Mouse (Mus musculus) embryonic facial prominence, embryonic 11.5 days (tissue): ENCODE measurements around the gene Sulf2. TPM values are rescaled to one million over a fixed set of nuclear protein-coding genes. Genes with fewer than 3 reads are reported as not detected.

ENCODE experiments used
- ATAC-seq: fragments of 200-750 bp; cut with Nextera tagmentation; replicated peaks from 2 replicates; pipeline ENCODE4 v1.8.0; 2017; ENCODE audit warnings: low read depth; ENCODE audit not compliant: insufficient number of reproducible peaks, low FRiP score, low TSS enrichment
- DNase-seq: peaks from one replicate; pipeline ENCODE4 v3.0.0-alpha.2; 2015; ENCODE audit warnings: low spot score
- H3K27ac ChIP-seq: fragments of 300-500 bp; sonication (generic); replicated peaks from 2 replicates; pipeline ENCODE4 v1.5.1; 2014; ENCODE audit warnings: mild to moderate bottlenecking, low read depth, low read length, control low read depth
- H3K27me3 ChIP-seq: fragments of 300-500 bp; sonication (generic); 2 replicates; pipeline ENCODE4 v1.6.1; 2014; ENCODE audit warnings: mild to moderate bottlenecking, low read length, moderate library complexity, mixed read lengths; ENCODE audit not compliant: control insufficient read depth, insufficient read depth
- H3K36me3 ChIP-seq: fragments of 300-500 bp; sonication (generic); replicated peaks from 2 replicates; pipeline ENCODE4 v1.6.1; 2014; ENCODE audit warnings: low read depth, mild to moderate bottlenecking, low read length, moderate library complexity, mixed read lengths; ENCODE audit not compliant: control insufficient read depth, insufficient read depth
- H3K4me1 ChIP-seq: fragments of 300-500 bp; sonication (generic); 2 replicates; pipeline ENCODE4 v1.6.1; 2014; ENCODE audit warnings: low read length, mixed read lengths; ENCODE audit not compliant: control insufficient read depth, insufficient read depth
- H3K4me2 ChIP-seq: fragments of 300-500 bp; sonication (generic); 2 replicates; pipeline ENCODE4 v1.6.1; 2014; ENCODE audit warnings: low read depth, mild to moderate bottlenecking, control low read depth, low read length, moderate library complexity
- H3K4me3 ChIP-seq: fragments of 300-500 bp; sonication (generic); 2 replicates; pipeline ENCODE4 v1.5.1; 2014; ENCODE audit warnings: low read depth, low read length, control low read depth
- H3K9ac ChIP-seq: fragments of 300-500 bp; sonication (generic); replicated peaks from 2 replicates; pipeline ENCODE4 v1.6.1; 2014; ENCODE audit warnings: mild to moderate bottlenecking, control low read depth, low read length
- H3K9me3 ChIP-seq: fragments of 300-500 bp; sonication (generic); replicated peaks from 2 replicates; pipeline ENCODE4 v1.6.1; 2016; ENCODE audit warnings: mild to moderate bottlenecking, low read length, inconsistent platforms, mixed read lengths; ENCODE audit not compliant: control insufficient read depth
- WGBS: fragments of 180-500 bp; shearing (Covaris S2); extraction: QIAGEN DNeasy Blood & Tissue Kit; methylation state at CpG from one replicate; pipeline ENCODE4 v1.1.7; 2014; 5-methylcytosine and 5-hydroxymethylcytosine counted together
- polyA plus RNA-seq: library from polyadenylated mRNA; unstranded; fragments of >200 nt; fragmentation: Nextera tagmentation; extraction: Ambion mirVana; gene quantifications from 2 replicates; pipeline ENCODE4 v1.2.1, GENCODE M21; 2014

Sulf2 gene
- polyA plus RNA-seq, 1 experiment from 2014 or later: 168 TPM

- Histone ChIP-seq H3K4me3 (no peak overlapping the region), H3K9ac (0 out of 2 replicates have a peak overlapping the region, but pooled peaks have one; percentile 5), H3K4me1 (peaks cover 17% of the 10 kb centered on the region), H3K27me3 (no peaks in the 10 kb centered on the region; the same call in 1 of the 2 replicates), H3K36me3 (no peaks in the 10 kb centered on the region; the same call in 1 of the 2 replicates), H3K27ac (no peak overlapping the region), H3K9me3 (no peaks in the 10 kb centered on the region), H3K4me2 (no peak overlapping the region)
- no peak for DNase-seq
- 75% methylated on average over 8 of the region's 8 CpGs for WGBS
- ATAC-seq: no peak
Observed at GRCm38 (mm10) chr2:166145031-166145430, 10.4 kb downstream of the Sulf2 start.

GRCm38 (mm10) chr2:166143871-166144270 lies 11.6 kb downstream of the Sulf2 start:
- no peak overlapping the region for H3K4me2 ChIP-seq
- 75% methylated on average over 5 of the region's 5 CpGs for WGBS
- no peak overlapping the region for H3K4me3 ChIP-seq
- no peaks in the 10 kb centered on the region; the same call in 1 of the 2 replicates for H3K27me3 ChIP-seq
- H3K4me1 ChIP-seq: peaks cover 9% of the 10 kb centered on the region
- H3K36me3 ChIP-seq: no peaks in the 10 kb centered on the region; the same call in 1 of the 2 replicates
- no peak for ATAC-seq
- H3K9ac ChIP-seq: no peak overlapping the region
- no peak for DNase-seq
- H3K9me3 ChIP-seq: no peaks in the 10 kb centered on the region
- peak overlapping the region; percentile 15; the same call in 1 of the 2 replicates for H3K27ac ChIP-seq

GRCm38 (mm10) chr2:166142561-166143112 lies 12.8 kb downstream of the Sulf2 start:
- DNase-seq (no peak), ATAC-seq (no peak)
- Histone ChIP-seq H3K36me3 (no peaks in the 10 kb centered on the region; the same call in 1 of the 2 replicates), H3K27ac (peak overlapping the region; percentile 24), H3K9me3 (no peaks in the 10 kb centered on the region), H3K9ac (peak overlapping the region; percentile 10; the same call in 1 of the 2 replicates), H3K4me1 (peaks cover 6% of the 10 kb centered on the region), H3K4me2 (no peak overlapping the region; the same call in 1 of the 2 replicates), H3K4me3 (no peak overlapping the region), H3K27me3 (no peaks in the 10 kb centered on the region; the same call in 1 of the 2 replicates)
- WGBS: 46% methylated on average over 19 of the region's 19 CpGs

- Histone ChIP-seq H3K9me3 (no peaks in the 10 kb centered on the region), H3K27me3 (no peaks in the 10 kb centered on the region; the same call in 1 of the 2 replicates), H3K9ac (no peak overlapping the region), H3K4me1 (peaks cover 6% of the 10 kb centered on the region), H3K27ac (no peak overlapping the region), H3K36me3 (no peaks in the 10 kb centered on the region; the same call in 1 of the 2 replicates), H3K4me3 (no peak overlapping the region), H3K4me2 (no peak overlapping the region)
- DNase-seq: no peak
- WGBS: 43% methylated on average over 1 of the region's 1 CpGs
- ATAC-seq: no peak
Observed at GRCm38 (mm10) chr2:166141910-166142309, 13.6 kb downstream of the Sulf2 start.

- Histone ChIP-seq H3K27me3 (no peaks in the 10 kb centered on the region), H3K4me3 (no peak overlapping the region), H3K4me2 (no peak overlapping the region), H3K4me1 (peaks cover 11% of the 10 kb centered on the region; the same call in 1 of the 2 replicates), H3K27ac (no peak overlapping the region), H3K36me3 (no peaks in the 10 kb centered on the region; the same call in 1 of the 2 replicates), H3K9me3 (no peaks in the 10 kb centered on the region), H3K9ac (no peak overlapping the region)
- no peak for ATAC-seq
- DNase-seq: no peak
- WGBS: 94% methylated on average over 6 of the region's 6 CpGs
Observed at GRCm38 (mm10) chr2:166141039-166141438, 14.4 kb downstream of the Sulf2 start.

- Histone ChIP-seq H3K9ac (no peak overlapping the region), H3K36me3 (no peaks in the 10 kb centered on the region; the same call in 1 of the 2 replicates), H3K4me2 (no peak overlapping the region), H3K27ac (no peak overlapping the region), H3K4me3 (no peak overlapping the region), H3K27me3 (no peaks in the 10 kb centered on the region), H3K4me1 (peaks cover 11% of the 10 kb centered on the region; the same call in 1 of the 2 replicates), H3K9me3 (no peaks in the 10 kb centered on the region)
- ATAC-seq (no peak), DNase-seq (no peak)
- 90% methylated on average over 9 of the region's 9 CpGs for WGBS
Observed at GRCm38 (mm10) chr2:166140427-166140826, 15.0 kb downstream of the Sulf2 start.

- Histone ChIP-seq H3K9ac (no peak overlapping the region), H3K4me2 (no peak overlapping the region), H3K4me3 (no peak overlapping the region), H3K36me3 (no peaks in the 10 kb centered on the region; the same call in 1 of the 2 replicates), H3K9me3 (no peaks in the 10 kb centered on the region), H3K4me1 (peaks cover 11% of the 10 kb centered on the region; the same call in 1 of the 2 replicates), H3K27me3 (no peaks in the 10 kb centered on the region), H3K27ac (no peak overlapping the region)
- DNase-seq (no peak), ATAC-seq (no peak)
- 50% methylated on average over 1 of the region's 1 CpGs for WGBS
Observed at GRCm38 (mm10) chr2:166138308-166138707, 17.2 kb downstream of the Sulf2 start.

- ATAC-seq (no peak), DNase-seq (no peak)
- H3K9me3 ChIP-seq: no peaks in the 10 kb centered on the region
- peaks cover 5% of the 10 kb centered on the region; the same call in 1 of the 2 replicates for H3K4me1 ChIP-seq
- H3K4me3 ChIP-seq: no peak overlapping the region
- peaks cover under 1% of the 10 kb centered on the region for H3K36me3 ChIP-seq
- H3K27ac ChIP-seq: no peak overlapping the region
- H3K9ac ChIP-seq: no peak overlapping the region
- no peaks in the 10 kb centered on the region for H3K27me3 ChIP-seq
- 87% methylated on average over 4 of the region's 4 CpGs for WGBS
- no peak overlapping the region for H3K4me2 ChIP-seq
Observed at GRCm38 (mm10) chr2:166137467-166137866, 18.0 kb downstream of the Sulf2 start.
